Mouse (Mus musculus) intestine, embryonic 16.5 days (tissue): ENCODE results near the gene Slc7a11. TPM values are rescaled to one million over a fixed set of nuclear protein-coding genes. Genes with fewer than 3 reads are reported as not detected.

Experiments
- ATAC-seq: fragments of 200-750 bp; cut with Nextera tagmentation; 2 replicates; pipeline ENCODE4 v1.8.0; 2017; ENCODE audit warnings: moderate TSS enrichment, moderate library complexity
- H3K27ac ChIP-seq: fragments of 300-500 bp; sonication (generic); 2 replicates; pipeline ENCODE4 v1.5.1; 2014; ENCODE audit warnings: mild to moderate bottlenecking, low read length
- H3K27me3 ChIP-seq: fragments of 300-500 bp; sonication (generic); replicated peaks from 2 replicates; pipeline ENCODE4 v1.6.1; 2014; ENCODE audit warnings: low read length, control low read depth, mixed read lengths; ENCODE audit not compliant: control insufficient read depth, insufficient read depth
- H3K36me3 ChIP-seq: fragments of 300-500 bp; sonication (generic); 2 replicates; pipeline ENCODE4 v1.6.1; 2014; ENCODE audit warnings: low read length, control low read depth; ENCODE audit not compliant: control insufficient read depth, insufficient read depth
- H3K4me1 ChIP-seq: fragments of 300-500 bp; sonication (generic); 2 replicates; pipeline ENCODE4 v1.6.1; 2014; ENCODE audit warnings: low read length, control low read depth, mixed read lengths; ENCODE audit not compliant: control insufficient read depth, insufficient read depth
- H3K4me2 ChIP-seq: fragments of 300-500 bp; sonication (generic); 2 replicates; pipeline ENCODE4 v1.6.1; 2014; ENCODE audit warnings: low read depth, low read length, control low read depth
- H3K4me3 ChIP-seq: fragments of 300-500 bp; sonication (generic); 2 replicates; pipeline ENCODE4 v1.5.1; 2014; ENCODE audit warnings: mild to moderate bottlenecking, low read length
- H3K9ac ChIP-seq: fragments of 300-500 bp; sonication (generic); 2 replicates; pipeline ENCODE4 v1.6.1; 2014; ENCODE audit warnings: low read depth, low read length
- H3K9me3 ChIP-seq: fragments of 300-500 bp; sonication (generic); 2 replicates; pipeline ENCODE4 v1.6.1; 2016; ENCODE audit warnings: low read length, control low read depth; ENCODE audit not compliant: control insufficient read depth
- WGBS: fragments of 180-500 bp; shearing (Covaris S2); extraction: QIAGEN DNeasy Blood & Tissue Kit; methylation state at CpG from one replicate; pipeline ENCODE4 v1.1.7; 2014; 5-methylcytosine and 5-hydroxymethylcytosine counted together
- polyA plus RNA-seq: library from polyadenylated mRNA; unstranded; fragments of >200 nt; fragmentation: Nextera tagmentation; extraction: Ambion mirVana; gene quantifications from 2 replicates; pipeline ENCODE4 v1.2.1, GENCODE M21; 2015

Gene Slc7a11
- polyA plus RNA-seq, 1 experiment from 2014 or later: 0.18 TPM

DNA sequence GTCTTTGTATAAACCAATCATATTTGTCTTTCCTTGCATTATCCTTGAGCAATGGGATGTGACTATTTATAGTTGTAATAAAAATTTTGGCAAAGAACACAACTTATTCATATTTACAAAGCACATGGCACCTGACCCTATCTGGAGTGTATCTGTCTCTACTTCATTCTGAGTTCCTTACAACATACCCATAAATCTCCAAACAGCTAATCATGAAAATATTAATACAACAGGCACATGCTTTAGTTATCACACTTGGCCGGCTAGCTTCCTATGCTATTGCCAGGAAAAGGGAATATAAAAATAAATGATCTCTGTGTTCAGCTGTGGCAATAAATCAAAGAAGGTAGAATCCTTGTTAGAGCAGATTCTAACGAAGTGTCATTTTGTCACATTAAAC, 257.5 kb downstream of the Slc7a11 start:
- Histone ChIP-seq H3K4me3 (no peak overlapping the region), H3K27ac (no peak overlapping the region), H3K4me2 (no peak overlapping the region), H3K27me3 (no peaks in the 10 kb centered on the region), H3K9me3 (no peaks in the 10 kb centered on the region), H3K4me1 (no peaks in the 10 kb centered on the region), H3K9ac (no peak overlapping the region), H3K36me3 (no peaks in the 10 kb centered on the region)
- no peak for ATAC-seq
- WGBS: 65% methylated on average over 2 of the region's 2 CpGs

DNA sequence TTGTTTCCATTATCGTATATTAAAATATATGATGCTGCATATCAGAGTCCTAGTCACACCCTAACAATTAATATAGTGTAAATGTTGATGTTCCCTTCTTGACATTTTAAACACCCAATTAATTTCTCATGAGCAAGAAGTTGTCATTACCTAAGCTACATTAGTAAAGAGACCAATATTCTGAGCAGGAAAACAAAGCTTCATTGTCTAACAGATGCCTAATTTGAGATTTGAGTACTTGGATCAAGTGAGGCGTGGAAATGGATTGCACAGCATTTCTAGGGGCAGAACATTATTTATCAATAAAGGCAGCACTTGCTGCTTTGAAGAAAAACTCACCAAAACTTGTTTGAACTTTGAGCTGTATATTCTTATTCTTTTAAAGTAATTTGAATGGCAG, 282.7 kb downstream of the Slc7a11 start:
- no peaks in the 10 kb centered on the region for H3K9me3 ChIP-seq
- no peak overlapping the region for H3K4me2 ChIP-seq
- H3K4me1 ChIP-seq: no peaks in the 10 kb centered on the region
- H3K27ac ChIP-seq: no peak overlapping the region
- ATAC-seq: no peak
- H3K9ac ChIP-seq: no peak overlapping the region
- H3K27me3 ChIP-seq: no peaks in the 10 kb centered on the region
- H3K36me3 ChIP-seq: no peaks in the 10 kb centered on the region
- H3K4me3 ChIP-seq: no peak overlapping the region
- 86% methylated on average over 2 of the region's 2 CpGs for WGBS

DNA sequence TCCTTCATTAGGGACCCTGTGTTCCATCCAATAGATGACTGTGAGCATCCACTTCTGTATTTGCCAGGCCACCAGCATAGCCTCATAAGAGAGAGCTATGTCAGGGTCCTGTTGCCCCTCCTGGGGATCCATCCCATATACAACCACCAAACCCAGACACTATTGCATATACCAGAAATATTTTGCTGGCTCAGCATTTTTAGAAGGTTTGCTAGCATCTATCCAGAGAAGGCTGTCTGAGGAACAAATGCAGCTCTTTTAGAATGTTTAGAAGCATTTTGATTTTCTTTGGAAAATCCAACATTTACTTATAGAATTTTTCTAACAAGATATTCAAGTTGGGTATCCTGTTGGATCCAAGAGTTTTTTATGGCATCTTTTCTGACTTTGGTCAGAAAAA, 299.3 kb downstream of the Slc7a11 start:
- no peak for ATAC-seq

DNA sequence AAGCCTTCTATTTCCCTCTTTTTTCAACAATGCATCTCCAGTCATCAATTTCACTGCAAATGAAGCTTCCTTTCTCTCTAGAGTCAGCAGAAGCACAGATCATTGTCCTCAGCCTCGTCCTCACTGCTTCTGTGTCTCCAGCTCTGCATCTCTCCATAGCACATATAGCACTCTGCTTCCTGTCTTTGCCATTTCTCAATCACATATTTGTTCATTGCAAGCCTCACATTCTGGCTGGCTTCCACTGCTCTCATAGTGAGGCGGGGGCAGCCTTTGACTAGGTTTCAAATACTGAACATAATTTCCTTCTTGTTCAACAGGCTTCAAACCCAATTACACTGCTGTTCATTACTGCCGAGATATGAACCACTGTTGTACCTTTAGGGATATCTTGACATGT, 305.1 kb downstream of the Slc7a11 start:
- H3K4me3 ChIP-seq: no peak overlapping the region
- H3K9ac ChIP-seq: no peak overlapping the region
- H3K9me3 ChIP-seq: no peaks in the 10 kb centered on the region
- 69% methylated on average over 3 of the region's 3 CpGs for WGBS
- H3K27ac ChIP-seq: no peak overlapping the region
- no peak for ATAC-seq
- H3K36me3 ChIP-seq: no peaks in the 10 kb centered on the region
- no peaks in the 10 kb centered on the region for H3K4me1 ChIP-seq
- H3K27me3 ChIP-seq: no peaks in the 10 kb centered on the region
- H3K4me2 ChIP-seq: no peak overlapping the region

More for the DNA sequence above, 299.3 kb downstream of the Slc7a11 start:
- Histone ChIP-seq H3K36me3 (no peaks in the 10 kb centered on the region), H3K27me3 (no peaks in the 10 kb centered on the region), H3K9ac (no peak overlapping the region), H3K27ac (no peak overlapping the region), H3K4me2 (no peak overlapping the region), H3K4me3 (no peak overlapping the region), H3K4me1 (no peaks in the 10 kb centered on the region), H3K9me3 (no peaks in the 10 kb centered on the region)

DNA sequence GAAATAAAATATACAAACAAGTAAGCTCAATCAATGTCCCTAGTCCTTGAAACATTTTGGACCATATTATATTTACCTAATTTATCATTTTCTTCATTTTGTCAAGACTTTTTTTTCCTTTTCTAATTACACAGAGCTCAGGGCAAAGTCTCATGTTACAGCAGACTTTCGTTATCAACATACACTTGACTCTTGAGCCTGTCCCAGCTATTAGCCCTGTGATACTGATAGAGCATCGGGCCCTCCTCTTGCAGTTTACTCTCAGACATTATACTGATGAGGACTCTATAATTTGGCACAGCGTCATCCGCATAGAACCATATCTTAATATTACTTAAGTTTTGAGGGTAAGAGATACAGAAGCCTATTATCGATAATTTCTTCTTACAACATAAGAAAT, 311.2 kb downstream of the Slc7a11 start:
- no peak overlapping the region for H3K27ac ChIP-seq
- no peaks in the 10 kb centered on the region for H3K27me3 ChIP-seq
- no peak overlapping the region for H3K9ac ChIP-seq
- H3K4me3 ChIP-seq: no peak overlapping the region
- H3K36me3 ChIP-seq: no peaks in the 10 kb centered on the region
- peak; percentile 83 for ATAC-seq
- WGBS: 79% methylated on average over 5 of the region's 5 CpGs
- no peaks in the 10 kb centered on the region for H3K4me1 ChIP-seq
- H3K9me3 ChIP-seq: no peaks in the 10 kb centered on the region
- no peak overlapping the region for H3K4me2 ChIP-seq

DNA sequence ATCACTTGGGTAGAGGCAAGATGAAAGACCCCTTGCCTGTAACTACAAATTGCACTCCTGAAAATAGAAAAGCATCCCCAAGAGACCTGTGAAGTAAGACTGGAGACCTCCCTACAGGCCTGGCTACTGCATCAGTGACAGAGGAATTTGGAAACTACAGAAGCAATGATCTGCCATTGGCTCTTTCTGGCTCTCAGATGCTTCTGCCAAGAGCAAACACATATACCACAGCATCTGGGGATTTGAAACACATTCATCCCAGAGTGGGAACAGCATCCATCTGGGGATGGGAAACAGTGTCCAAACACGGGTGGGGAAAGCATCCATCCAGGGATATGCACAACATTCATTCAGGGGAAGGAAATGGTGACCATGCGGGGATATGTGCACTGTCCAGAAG, 313.1 kb downstream of the Slc7a11 start:
- Histone ChIP-seq H3K9me3 (no peaks in the 10 kb centered on the region), H3K36me3 (no peaks in the 10 kb centered on the region), H3K4me3 (no peak overlapping the region), H3K9ac (no peak overlapping the region), H3K27ac (no peak overlapping the region), H3K27me3 (no peaks in the 10 kb centered on the region), H3K4me1 (no peaks in the 10 kb centered on the region), H3K4me2 (no peak overlapping the region)
- whole genome bisulfite sequencing: 80% methylated on average over 2 of the region's 2 CpGs
- no peak for ATAC-seq

DNA sequence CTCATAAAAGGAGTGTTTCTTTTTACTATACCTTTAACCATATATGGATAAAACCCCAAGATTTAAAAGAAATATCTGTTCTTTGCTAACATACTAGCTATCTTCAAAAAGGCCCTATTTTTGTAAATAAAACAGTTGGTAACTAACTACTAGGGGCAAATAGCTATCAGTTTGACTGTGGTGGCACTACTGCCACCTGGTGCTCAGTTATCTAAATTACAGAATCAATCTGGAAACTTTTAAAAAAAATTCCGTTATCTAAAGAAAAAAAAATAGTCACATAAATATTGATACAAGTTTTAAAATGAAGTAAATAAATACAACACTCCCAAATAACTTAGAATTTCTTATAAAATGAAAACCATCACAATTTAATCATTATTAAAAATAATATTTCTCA, 322.4 kb downstream of the Slc7a11 start:
- no peak overlapping the region for H3K27ac ChIP-seq
- ATAC-seq: no peak
- no peaks in the 10 kb centered on the region for H3K36me3 ChIP-seq
- WGBS: 67% methylated on average over 1 of the region's 1 CpGs
- no peaks in the 10 kb centered on the region for H3K9me3 ChIP-seq
- H3K9ac ChIP-seq: no peak overlapping the region
- H3K4me2 ChIP-seq: no peak overlapping the region
- no peak overlapping the region for H3K4me3 ChIP-seq
- no peaks in the 10 kb centered on the region for H3K4me1 ChIP-seq
- H3K27me3 ChIP-seq: no peaks in the 10 kb centered on the region

DNA sequence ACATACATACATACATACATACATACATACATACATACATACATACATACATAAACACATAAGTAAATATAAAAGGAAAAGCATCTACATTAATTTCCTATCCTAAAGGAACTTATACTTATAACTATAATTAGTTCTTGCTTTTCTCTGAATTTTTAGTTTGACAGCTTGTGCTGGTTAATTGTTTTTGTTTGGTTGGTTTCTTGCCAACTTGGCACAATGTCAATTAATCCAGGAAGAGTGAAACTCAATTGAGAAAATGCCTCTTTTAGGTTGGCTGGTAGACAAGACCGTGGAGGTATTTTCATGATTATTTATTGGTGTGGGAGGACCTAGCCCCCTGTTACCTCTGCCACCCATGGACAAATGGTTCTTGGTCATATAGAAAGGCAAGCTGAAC, 327.1 kb downstream of the Slc7a11 start:
- H3K9ac ChIP-seq: no peak overlapping the region
- 55% methylated on average over 1 of the region's 1 CpGs for WGBS
- no peak for ATAC-seq

DNA sequence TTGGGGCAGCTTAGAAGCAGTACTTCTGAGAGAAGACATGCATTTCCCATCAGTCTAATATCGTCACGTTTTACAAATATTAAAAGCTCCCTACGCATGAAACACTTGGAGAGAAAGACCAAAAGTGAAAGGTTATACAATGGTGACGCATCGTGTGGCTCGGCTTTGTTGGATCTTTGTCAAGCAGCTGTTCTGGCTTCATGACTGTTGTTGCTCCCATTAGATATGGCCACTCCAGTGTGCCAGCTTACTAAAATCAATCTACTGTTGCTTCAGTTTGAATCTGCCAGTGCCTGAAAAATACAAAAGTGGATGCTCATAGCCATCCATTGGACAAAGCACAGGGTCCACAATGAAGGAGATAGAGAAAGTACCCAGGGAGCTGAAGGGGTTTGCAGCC, 337.9 kb downstream of the Slc7a11 start:
- Histone ChIP-seq H3K4me2 (no peak overlapping the region), H3K4me1 (no peaks in the 10 kb centered on the region), H3K9me3 (no peaks in the 10 kb centered on the region), H3K36me3 (no peaks in the 10 kb centered on the region), H3K27me3 (no peaks in the 10 kb centered on the region), H3K4me3 (no peak overlapping the region), H3K9ac (no peak overlapping the region), H3K27ac (no peak overlapping the region)
- WGBS: 79% methylated on average over 6 of the region's 6 CpGs
- ATAC-seq: no peak

More for the DNA sequence above, 327.1 kb downstream of the Slc7a11 start:
- Histone ChIP-seq H3K4me1 (no peaks in the 10 kb centered on the region), H3K9me3 (no peaks in the 10 kb centered on the region), H3K27ac (no peak overlapping the region), H3K27me3 (no peaks in the 10 kb centered on the region), H3K36me3 (no peaks in the 10 kb centered on the region), H3K4me2 (no peak overlapping the region), H3K4me3 (no peak overlapping the region)

DNA sequence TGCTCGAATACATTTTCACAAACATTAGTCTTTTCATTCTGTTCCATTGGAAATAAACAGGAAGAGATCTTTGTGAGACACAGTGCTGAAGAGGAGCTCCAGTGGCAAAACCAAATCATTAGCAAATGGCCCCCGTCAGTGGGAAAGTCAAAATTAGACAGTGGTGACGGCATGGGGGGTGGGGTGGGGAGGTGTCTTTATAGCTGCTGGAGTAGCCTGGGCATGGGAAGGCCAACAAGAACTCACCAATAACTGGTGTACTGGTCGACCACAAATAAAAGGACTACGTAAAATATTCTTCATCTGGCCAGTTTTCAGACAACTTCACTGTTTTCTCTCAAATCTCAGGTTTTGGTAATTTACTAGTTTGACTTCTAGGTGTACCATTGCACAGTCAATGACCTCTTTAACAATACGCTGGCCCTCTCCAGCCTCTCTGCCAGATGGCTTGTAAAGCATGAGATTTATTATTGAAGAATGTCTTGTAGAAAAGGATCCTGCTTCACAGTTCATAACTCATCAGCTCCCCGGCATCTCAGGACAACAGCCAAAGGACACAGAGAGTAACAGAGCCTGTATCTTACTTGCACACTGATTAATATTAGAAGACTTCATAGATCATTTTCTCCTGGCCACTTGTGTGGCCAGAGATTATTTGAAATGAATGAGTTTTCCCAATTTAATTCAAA, 348.9 kb downstream of the Slc7a11 start:
- H3K4me1 ChIP-seq: no peaks in the 10 kb centered on the region
- no peaks in the 10 kb centered on the region for H3K27me3 ChIP-seq
- WGBS: 78% methylated on average over 7 of the region's 7 CpGs
- no peak overlapping the region for H3K9ac ChIP-seq
- H3K9me3 ChIP-seq: no peaks in the 10 kb centered on the region
- no peak overlapping the region for H3K4me3 ChIP-seq
- no peaks in the 10 kb centered on the region for H3K36me3 ChIP-seq
- ATAC-seq: no peak
- no peak overlapping the region for H3K27ac ChIP-seq
- H3K4me2 ChIP-seq: no peak overlapping the region
